In genomic region chr16:55663946-55664345, GRCm38 (mm10) we compare ENCODE assay signal across 17 mouse cellular contexts.
DNase-seq lines count a peak whose midpoint lies in the region; ATAC-seq and TF ChIP-seq lines count a peak whose summit lies in the region.
"Had no signal": no experiment of that assay in that cellular context is flagged by ENCODE, and none has a peak within 500 bp of the region (broad histone marks: within the 10 kb centered on the region; RNA-seq: fewer than 3 reads in every experiment).

No protein-coding gene starts in this region.

- peak; percentile 6 to 39 for DNase-seq in heart, adult 18-20 months
- DNase-seq in heart, postnatal 36 days, result no peak
- peak; percentile 22 for DNase-seq in liver, adult 2 months (ENCODE audit: extremely low read depth, low read depth, low spot score)
- no peak for DNase-seq in liver, postnatal 0 days
- DNase-seq in telencephalon, adult 2 months (ENCODE audit: low read depth, low spot score), result peak; percentile 21
- no peak for DNase-seq in forebrain, embryonic 11.5 days (ENCODE audit: low spot score)
- no peak for DNase-seq in frontal cortex, postnatal 25 days (ENCODE audit: low spot score in 2 of 2)
- DNase-seq: adrenal gland, postnatal 25 days; cerebellum, adult 11 months; kidney, postnatal 36 days had no signal

- TF ChIP-seq EP300 in liver, postnatal 0 days (IDR thresholded peaks at IDR 0.05; ENCODE audit: low read depth), result no peak

- no peak overlapping the region for H3K4me2 ChIP-seq in liver, postnatal 0 days (ENCODE audit: low read depth, low read length)
- no peak overlapping the region for H3K4me2 ChIP-seq in forebrain, embryonic 11.5 days (ENCODE audit: low read depth, low read length, severe bottlenecking)
- H3K4me2 ChIP-seq: embryonic facial prominence, embryonic 15.5 days; heart, embryonic 13.5 days; hindbrain, embryonic 12.5 days; liver, embryonic 11.5 days; neural tube, embryonic 13.5 days had no signal

- H3K79me2 ChIP-seq in liver, adult 2 months (ENCODE audit: control insufficient read depth, insufficient read depth, low read length), result no peaks in the 10 kb centered on the region

- no peaks in the 10 kb centered on the region for H3K36me3 ChIP-seq in liver, adult 2 months (ENCODE audit: control insufficient read depth, insufficient read depth, low read length)
- no peaks in the 10 kb centered on the region for H3K36me3 ChIP-seq in liver, postnatal 0 days (replicated peaks; ENCODE audit: insufficient read depth, low read length)
- H3K36me3 ChIP-seq in forebrain, embryonic 11.5 days (ENCODE audit: control insufficient read depth, insufficient read depth, low read length), result no peaks in the 10 kb centered on the region
- H3K36me3 ChIP-seq: embryonic facial prominence, embryonic 15.5 days; heart, embryonic 13.5 days; hindbrain, embryonic 12.5 days; neural tube, embryonic 13.5 days had no signal

- H3K27ac ChIP-seq in liver, adult 2 months (replicated peaks; ENCODE audit: insufficient read depth, low read depth, low read length), result no peak overlapping the region
- H3K27ac ChIP-seq in liver, postnatal 0 days (ENCODE audit: low read depth), result no peak overlapping the region
- H3K27ac ChIP-seq in forebrain, embryonic 11.5 days (ENCODE audit: low read depth, low read length), result no peak overlapping the region
- H3K27ac ChIP-seq: embryonic facial prominence, embryonic 15.5 days; heart, embryonic 13.5 days; hindbrain, embryonic 12.5 days; neural tube, embryonic 13.5 days had no signal

- intact Hi-C loops in heart, postnatal 36 days (cut with DNase I), result no loop called here

- TF ChIP-seq CTCF in liver, adult 2 months (IDR thresholded peaks at IDR 0.05; ENCODE audit: low read depth, low read length), result no peak
- TF ChIP-seq CTCF in liver, postnatal 0 days (IDR thresholded peaks at IDR 0.05; ENCODE audit: low read depth), result no peak

- H3K4me1 ChIP-seq in liver, adult 2 months (ENCODE audit: control insufficient read depth, insufficient read depth, low read length), result no peaks in the 10 kb centered on the region
- H3K4me1 ChIP-seq in liver, postnatal 0 days (ENCODE audit: insufficient read depth), result no peaks in the 10 kb centered on the region
- H3K4me1 ChIP-seq in forebrain, embryonic 11.5 days (replicated peaks; ENCODE audit: control insufficient read depth, insufficient read depth, low read length), result no peaks in the 10 kb centered on the region
- H3K4me1 ChIP-seq: embryonic facial prominence, embryonic 15.5 days; heart, embryonic 13.5 days; hindbrain, embryonic 12.5 days; neural tube, embryonic 13.5 days had no signal

- WGBS in liver, adult 2 months, result 91% methylated on average over 1 of the region's 1 CpGs
- WGBS in liver, postnatal 0 days (ENCODE audit: insufficient replicate concordance), result 77% methylated on average over 1 of the region's 1 CpGs
- WGBS in forebrain, embryonic 11.5 days, result 93% methylated on average over 1 of the region's 1 CpGs

- H3K4me3 ChIP-seq in liver, adult 2 months (ENCODE audit: insufficient read depth, low read depth, low read length), result no peak overlapping the region
- H3K4me3 ChIP-seq in liver, postnatal 0 days (ENCODE audit: low read depth, low read length), result no peak overlapping the region
- H3K4me3 ChIP-seq in forebrain, embryonic 11.5 days (ENCODE audit: low read depth, low read length), result no peak overlapping the region
- H3K4me3 ChIP-seq: embryonic facial prominence, embryonic 15.5 days; heart, embryonic 13.5 days; hindbrain, embryonic 12.5 days; neural tube, embryonic 13.5 days had no signal

- H3K27me3 ChIP-seq in liver, adult 2 months (ENCODE audit: control insufficient read depth, insufficient read depth, low read length), result no peaks in the 10 kb centered on the region
- H3K27me3 ChIP-seq in liver, postnatal 0 days (ENCODE audit: insufficient read depth, low read length), result no peaks in the 10 kb centered on the region
- no peaks in the 10 kb centered on the region for H3K27me3 ChIP-seq in forebrain, embryonic 11.5 days (ENCODE audit: control insufficient read depth, insufficient read depth, low read length)
- H3K27me3 ChIP-seq: embryonic facial prominence, embryonic 15.5 days; heart, embryonic 13.5 days; hindbrain, embryonic 12.5 days; neural tube, embryonic 13.5 days had no signal

- no peak for ATAC-seq in liver, postnatal 0 days
- peak; percentile 95 for ATAC-seq in granulocyte monocyte progenitor cell, adult 5-6 weeks (replicated peaks; ENCODE audit: poor library complexity, severe bottlenecking)
- ATAC-seq in forebrain, embryonic 11.5 days (replicated peaks; ENCODE audit: low FRiP score), result no peak
- ATAC-seq: intestine, embryonic 16.5 days had no signal

- H3K9ac ChIP-seq in liver, adult 2 months (ENCODE audit: low read depth, low read length), result no peak overlapping the region
- H3K9ac ChIP-seq in liver, postnatal 0 days (replicated peaks), result no peak overlapping the region
- no peak overlapping the region for H3K9ac ChIP-seq in forebrain, embryonic 11.5 days (ENCODE audit: low read length)
- H3K9ac ChIP-seq: embryonic facial prominence, embryonic 15.5 days; heart, embryonic 13.5 days; hindbrain, embryonic 12.5 days; neural tube, embryonic 13.5 days had no signal

- H3K9me3 ChIP-seq in liver, postnatal 0 days (ENCODE audit: low read length), result no peaks in the 10 kb centered on the region
- no peaks in the 10 kb centered on the region for H3K9me3 ChIP-seq in forebrain, embryonic 11.5 days (ENCODE audit: control insufficient read depth, low read length)
- H3K9me3 ChIP-seq: embryonic facial prominence, embryonic 15.5 days; heart, embryonic 13.5 days; hindbrain, embryonic 12.5 days; neural tube, embryonic 13.5 days had no signal

- TF ChIP-seq POLR2A in liver, adult 2 months (IDR thresholded peaks at IDR 0.05; ENCODE audit: extremely low read depth, insufficient read depth, low read length), result no peak

Comparison
In these comparisons a context has a peak if more than half of its experiments do, and no peak if none do; other contexts are left out.
1. DNase-seq: peak in heart, adult 18-20 months (2 of 2), liver, adult 2 months (single experiment) and telencephalon, adult 2 months (single experiment); none in heart, postnatal 36 days (0 of 2), liver, postnatal 0 days (single experiment), forebrain, embryonic 11.5 days (single experiment) and frontal cortex, postnatal 25 days (0 of 2).